Comparison of ENCODE assay signal across 19 mouse cellular contexts in genomic region chr11:52648849-52649400, GRCm38 (mm10).
DNase-seq lines count a peak whose midpoint lies in the region; ATAC-seq and TF ChIP-seq lines count a peak whose summit lies in the region.
"Had no signal": no experiment of that assay in that cellular context is flagged by ENCODE, and none has a peak within 500 bp of the region (broad histone marks: within the 10 kb centered on the region; RNA-seq: fewer than 3 reads in every experiment).

No protein-coding gene starts in this region.

- H3K4me3 ChIP-seq in embryonic fibroblast, embryonic 13.5 days (ENCODE audit: insufficient read depth, low read length), result no peak overlapping the region
- H3K4me3 ChIP-seq in olfactory bulb, adult 2 months (ENCODE audit: insufficient read depth, low read depth, low read length), result no peak overlapping the region
- no peak overlapping the region for H3K4me3 ChIP-seq in forebrain, embryonic 16.5 days (replicated peaks; ENCODE audit: low read length)
- no peak overlapping the region for H3K4me3 ChIP-seq in midbrain, embryonic 13.5 days (replicated peaks)
- H3K4me3 ChIP-seq: forebrain, embryonic 13.5 days; heart, embryonic 15.5 days; lung, embryonic 15.5 days; megakaryocyte, embryonic 14.5 days had no signal

- ATAC-seq in forebrain, embryonic 16.5 days, result no peak
- no peak for ATAC-seq in midbrain, embryonic 13.5 days
- ATAC-seq: activated CD4-positive, CD25-positive, alpha-beta regulatory T cell, adult 4 months; forebrain, embryonic 13.5 days had no signal

- 65% methylated on average over 8 of the region's 8 CpGs for WGBS in olfactory bulb, adult 2 months
- WGBS in forebrain, embryonic 16.5 days, result 82% methylated on average over 8 of the region's 8 CpGs
- 77% methylated on average over 8 of the region's 8 CpGs for WGBS in midbrain, embryonic 13.5 days

- H3K4me2 ChIP-seq in forebrain, embryonic 16.5 days (ENCODE audit: low read length), result no peak overlapping the region
- no peak overlapping the region for H3K4me2 ChIP-seq in midbrain, embryonic 13.5 days (replicated peaks)
- H3K4me2 ChIP-seq: forebrain, embryonic 13.5 days; heart, embryonic 15.5 days; hindbrain, embryonic 14.5 days; lung, embryonic 15.5 days had no signal

- no peaks in the 10 kb centered on the region for H3K36me3 ChIP-seq in forebrain, embryonic 16.5 days (ENCODE audit: control insufficient read depth, insufficient read depth)
- H3K36me3 ChIP-seq in midbrain, embryonic 13.5 days, result no peaks in the 10 kb centered on the region
- H3K36me3 ChIP-seq: heart, embryonic 15.5 days; lung, embryonic 15.5 days had no signal

- H3K27me3 ChIP-seq in forebrain, embryonic 16.5 days (replicated peaks; ENCODE audit: control insufficient read depth, insufficient read depth, low read length), result no peaks in the 10 kb centered on the region
- H3K27me3 ChIP-seq in midbrain, embryonic 13.5 days, result 0 out of 2 replicates have a peak, but pooled peaks cover 3% of the 10 kb centered on the region
- H3K27me3 ChIP-seq: forebrain, embryonic 13.5 days; heart, embryonic 15.5 days; lung, embryonic 15.5 days had no signal

- H3K27ac ChIP-seq in embryonic fibroblast, embryonic 13.5 days (ENCODE audit: insufficient read depth, low read length), result peak overlapping the region; percentile 25; the same call in 1 of the 2 replicates
- H3K27ac ChIP-seq in olfactory bulb, adult 2 months (ENCODE audit: insufficient read depth, low read depth, low read length), result peak overlapping the region; percentile 69; the same call in 1 of the 2 replicates
- H3K27ac ChIP-seq in forebrain, embryonic 16.5 days (ENCODE audit: low read length), result no peak overlapping the region
- no peak overlapping the region for H3K27ac ChIP-seq in midbrain, embryonic 13.5 days
- H3K27ac ChIP-seq: forebrain, embryonic 13.5 days; heart, embryonic 15.5 days; hindbrain, embryonic 14.5 days; lung, embryonic 15.5 days had no signal

- no peak overlapping the region for H3K9ac ChIP-seq in forebrain, embryonic 16.5 days (replicated peaks; ENCODE audit: low read depth, low read length)
- no peak overlapping the region for H3K9ac ChIP-seq in midbrain, embryonic 13.5 days (replicated peaks)
- H3K9ac ChIP-seq: forebrain, embryonic 13.5 days; heart, embryonic 15.5 days; hindbrain, embryonic 14.5 days; lung, embryonic 15.5 days had no signal

- DNase-seq in adrenal gland, adult 2 months, result peak; percentile 19
- DNase-seq in adrenal gland, postnatal 4 days (ENCODE audit: low spot score in 2 of 2), result no peak
- DNase-seq in right cerebral cortex, adult 18-20 months, result peak; percentile 76
- no peak for DNase-seq in right cerebral cortex, postnatal 10 days (ENCODE audit: low spot score in 2 of 2)
- DNase-seq: B cell, adult 2 months; gastrocnemius, postnatal 25 days; kidney, adult 11 months; kidney, postnatal 25 days; thymus, postnatal 4 days had no signal

- no peaks in the 10 kb centered on the region for H3K4me1 ChIP-seq in embryonic fibroblast, embryonic 13.5 days (ENCODE audit: control insufficient read depth, insufficient read depth, low read length)
- peaks cover 18% of the 10 kb centered on the region for H3K4me1 ChIP-seq in olfactory bulb, adult 2 months (ENCODE audit: control insufficient read depth, insufficient read depth, low read length)
- H3K4me1 ChIP-seq in forebrain, embryonic 16.5 days (replicated peaks; ENCODE audit: control insufficient read depth, insufficient read depth, low read length), result no peaks in the 10 kb centered on the region
- H3K4me1 ChIP-seq in midbrain, embryonic 13.5 days (replicated peaks), result peaks cover 19% of the 10 kb centered on the region

- TF ChIP-seq CTCF in embryonic fibroblast, embryonic 13.5 days (IDR thresholded peaks at IDR 0.05; ENCODE audit: borderline replicate concordance, insufficient read depth, low read length), result no peak
- TF ChIP-seq CTCF in olfactory bulb, adult 2 months (IDR thresholded peaks at IDR 0.05; ENCODE audit: insufficient read depth, low read depth, low read length), result no peak

- TF ChIP-seq POLR2A in embryonic fibroblast, embryonic 13.5 days (IDR thresholded peaks at IDR 0.05; ENCODE audit: low read depth, low read length), result no peak
- no peak for TF ChIP-seq POLR2A in olfactory bulb, adult 2 months (IDR thresholded peaks at IDR 0.05; ENCODE audit: insufficient read depth, low read depth, low read length)

- H3K9me3 ChIP-seq in forebrain, embryonic 16.5 days (ENCODE audit: control insufficient read depth, low read length), result no peaks in the 10 kb centered on the region
- no peaks in the 10 kb centered on the region for H3K9me3 ChIP-seq in midbrain, embryonic 13.5 days
- H3K9me3 ChIP-seq: forebrain, embryonic 13.5 days; heart, embryonic 15.5 days; lung, embryonic 15.5 days had no signal

Comparison
In these comparisons a context has a peak if more than half of its experiments do, and no peak if none do; other contexts are left out.
1. DNase-seq: peak in adrenal gland, adult 2 months (single experiment) and right cerebral cortex, adult 18-20 months (single experiment); none in adrenal gland, postnatal 4 days (0 of 2) and right cerebral cortex, postnatal 10 days (0 of 2).
2. H3K27ac ChIP-seq: peak in embryonic fibroblast, embryonic 13.5 days (single experiment) and olfactory bulb, adult 2 months (single experiment); none in forebrain, embryonic 16.5 days (single experiment) and midbrain, embryonic 13.5 days (single experiment).